Mouse (Mus musculus) thymus, adult 18-20 months (tissue): ENCODE measurements around the gene Atp4a.
A peak's percentile ranks its signal among the peaks of the same experiment; 100 is the strongest.

ENCODE experiments used
- DNase-seq, 2 experiments: peaks; one replicate each; pipeline ENCODE4 v3.0.0; 2022; ENCODE audit warnings: mixed read lengths in 2 of 2

Atp4a gene

GRCm38 (mm10) chr7:30711942-30712341, at the start of gene Atp4a:
Atp4a (plus strand) TSS chr7:30712209.
- DNase-seq = no peak

GRCm38 (mm10) chr7:30664529-30665200, 47.3 kb upstream of the Atp4a start, which contains the start of gene Haus5:
Haus5 (minus strand) TSS chr7:30664994.
- DNase-seq = peak; percentile 74 to 82

GRCm38 (mm10) chr7:30665321-30665720, 46.7 kb upstream of the Atp4a start:
- no peak for DNase-seq

- DNase-seq = no peak
These were observed 42.8 kb upstream of the Atp4a start for GRCm38 (mm10) chr7:30669229-30669628.

GRCm38 (mm10) chr7:30671480-30671879, 40.5 kb upstream of the Atp4a start, which contains the start of gene Pmis2:
Pmis2 (minus strand) TSS chr7:30671605.
- no peak for DNase-seq

- no peak for DNase-seq
These were observed 33.6 kb upstream of the Atp4a start for GRCm38 (mm10) chr7:30678263-30678975.

- no peak for DNase-seq
These were observed 30.1 kb upstream of the Atp4a start for GRCm38 (mm10) chr7:30681897-30682296.

GRCm38 (mm10) chr7:30683425-30683824, 28.6 kb upstream of the Atp4a start:
- no peak for DNase-seq

- DNase-seq = no peak
These were observed 23.7 kb upstream of the Atp4a start for GRCm38 (mm10) chr7:30688325-30688724.

- no peak for DNase-seq
These were observed 13.9 kb upstream of the Atp4a start for GRCm38 (mm10) chr7:30698101-30698500.

GRCm38 (mm10) chr7:30698589-30698988, 13.4 kb upstream of the Atp4a start, which contains the start of gene 2200002J24Rik:
2200002J24Rik (plus strand) TSS chr7:30698926.
- DNase-seq = no peak

- DNase-seq = no peak
These were observed 5.7 kb upstream of the Atp4a start for GRCm38 (mm10) chr7:30706214-30706882.

- no peak for DNase-seq
These were observed 4.6 kb upstream of the Atp4a start for GRCm38 (mm10) chr7:30707441-30707840.

- peak; percentile 35 to 56 for DNase-seq
These were observed 5.2 kb downstream of the Atp4a start for GRCm38 (mm10) chr7:30717006-30717715.

- no peak for DNase-seq
These were observed 5.7 kb downstream of the Atp4a start for GRCm38 (mm10) chr7:30717716-30718046.

GRCm38 (mm10) chr7:30719669-30720068, 7.7 kb downstream of the Atp4a start:
- no peak for DNase-seq

- DNase-seq = no peak
These were observed 9.3 kb downstream of the Atp4a start for GRCm38 (mm10) chr7:30721286-30721685.

GRCm38 (mm10) chr7:30723274-30723953, 11.4 kb downstream of the Atp4a start:
- DNase-seq = no peak

- DNase-seq = no peak
These were observed 16.2 kb downstream of the Atp4a start for GRCm38 (mm10) chr7:30728214-30728613.

GRCm38 (mm10) chr7:30728739-30729395, 16.9 kb downstream of the Atp4a start:
- DNase-seq = no peak

GRCm38 (mm10) chr7:30729396-30730063, 17.5 kb downstream of the Atp4a start, which contains the start of gene Tmem147:
Tmem147 (minus strand) TSS chr7:30729540.
- DNase-seq = peak; percentile 92 to 93
